Mouse (Mus musculus): ENCODE data around the gene Rmi2.

- TF ChIP-seq POLR2A (IDR thresholded peaks at IDR 0.05; ENCODE audit: insufficient read depth, low read depth, low read length) (no peak), CTCF (IDR thresholded peaks at IDR 0.05; ENCODE audit: insufficient read depth, low read depth, low read length) (no peak)
These were observed 67.1 kb downstream of the Rmi2 start for GRCm38 (mm10) chr16:10901956-10902355.
